Mouse (Mus musculus): Measurements from ENCODE around the gene Olfr433.
"Not testable (repeated sequence)": the region's sequence is repeated elsewhere in the genome, so short reads cannot be mapped to it uniquely, and the experiment has no call there.

The Olfr433 gene

DNA sequence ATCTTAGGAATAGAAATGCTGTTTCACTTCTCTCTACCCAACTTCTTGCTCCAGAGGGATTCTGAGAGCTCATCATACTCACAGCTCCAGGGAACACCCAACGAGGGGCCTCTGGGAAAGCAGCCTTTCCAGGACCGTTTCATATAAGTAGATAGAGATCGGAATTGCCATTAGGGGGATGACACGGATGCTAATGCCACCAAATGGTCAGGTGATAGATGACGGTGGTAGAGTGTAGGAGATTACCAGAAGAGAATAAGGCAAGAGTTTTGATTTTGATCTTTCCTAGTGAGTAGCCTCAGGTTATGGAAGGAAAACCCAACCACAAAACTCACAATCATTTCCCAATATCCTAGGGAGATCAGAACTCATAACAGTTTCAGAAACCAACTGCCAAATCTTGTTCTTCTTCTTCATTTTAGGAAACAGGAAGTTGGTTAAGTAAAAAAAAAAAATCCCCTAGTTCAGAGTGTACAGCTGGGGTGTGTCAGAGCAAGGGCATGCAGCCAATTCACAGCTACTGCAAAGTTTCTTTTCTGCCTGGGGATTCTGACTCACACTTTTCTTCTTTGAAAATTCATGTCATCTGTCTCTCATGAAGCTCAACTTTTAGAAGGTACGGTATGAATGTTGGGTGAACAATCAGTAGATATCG is at the start of gene Olfr433:
TSS of gene Olfr433 (plus strand) at position 183 of the 655 bp plus-strand sequence.
- no peak for DNase-seq (ENCODE audit: low spot score)

DNA sequence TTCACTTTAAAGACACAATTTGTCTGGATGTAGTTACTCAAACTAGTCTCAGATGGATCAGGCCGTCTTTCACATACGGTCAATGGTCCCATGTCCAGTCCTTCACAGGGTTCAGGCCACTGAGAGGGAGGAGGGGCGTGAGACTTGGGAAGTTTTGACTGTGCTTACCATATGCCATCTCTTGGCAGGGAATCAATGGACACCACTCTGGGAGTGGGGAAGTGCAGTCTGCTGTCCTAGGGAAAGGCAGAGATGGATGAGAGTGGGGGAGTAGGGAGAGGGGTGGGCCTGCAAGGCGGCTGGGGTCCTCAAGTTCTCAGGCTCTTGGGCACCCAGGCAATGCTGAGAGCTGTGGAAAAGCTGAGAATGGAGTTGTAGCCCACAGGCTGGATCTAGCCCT is 45.5 kb upstream of the Olfr433 start:
- DNase-seq (ENCODE audit: low spot score), result no peak

DNA sequence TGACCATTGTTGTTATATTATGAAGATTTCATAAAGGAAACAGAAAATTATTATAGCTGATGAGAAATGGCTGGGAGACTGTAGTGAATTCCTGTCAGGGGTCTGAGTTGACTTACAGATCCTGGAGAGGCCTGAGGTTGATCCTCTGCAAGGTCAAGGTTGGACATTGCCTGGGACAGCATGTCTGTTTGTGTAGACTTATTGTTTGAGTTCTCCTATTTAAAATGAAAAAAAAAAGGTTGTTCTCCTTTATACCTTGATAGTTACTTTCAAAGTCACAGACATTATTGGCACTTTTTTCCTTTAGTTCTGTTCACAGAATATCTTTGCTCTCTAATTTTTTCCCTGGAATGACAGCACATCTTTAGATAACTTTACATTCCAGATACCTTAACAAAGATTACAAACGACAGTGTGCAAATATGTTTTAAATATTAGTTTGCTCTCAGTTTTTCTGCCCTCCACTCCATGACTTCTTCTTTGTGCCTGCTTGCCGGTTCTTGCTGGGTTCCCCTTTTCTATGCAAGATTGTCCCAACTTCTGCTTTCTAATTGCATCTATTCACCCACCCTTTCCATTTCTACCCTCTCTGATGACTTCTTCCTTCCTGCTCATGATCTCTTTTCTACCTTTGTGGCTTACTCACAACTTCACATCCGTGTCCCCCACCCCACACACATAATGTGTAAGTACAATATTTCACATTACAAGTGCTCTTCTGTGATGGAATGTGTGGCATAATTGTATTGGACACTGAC is 36.0 kb upstream of the Olfr433 start:
- not testable (repeated sequence) for DNase-seq (ENCODE audit: low spot score)

DNA sequence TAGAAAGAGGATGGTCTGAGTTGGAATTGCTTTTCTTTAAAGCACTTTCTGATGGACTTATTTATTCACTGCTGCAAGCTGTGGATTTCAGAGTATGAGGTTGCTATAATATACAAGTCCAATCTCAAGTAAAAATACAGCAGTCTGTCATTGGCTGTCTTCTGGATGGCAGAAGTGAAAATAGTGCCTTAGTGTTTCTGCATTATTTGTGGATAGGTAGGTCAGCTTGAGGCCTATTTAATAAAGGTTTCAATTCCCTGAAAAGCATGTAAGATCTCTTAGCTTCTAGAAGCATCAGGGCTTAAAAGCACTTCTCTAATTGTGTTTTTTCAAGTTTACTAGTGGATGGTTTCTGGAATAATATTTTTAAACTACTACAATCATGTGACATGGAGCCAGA is 33.5 kb upstream of the Olfr433 start:
- DNase-seq (ENCODE audit: low spot score), result not testable (repeated sequence)

DNA sequence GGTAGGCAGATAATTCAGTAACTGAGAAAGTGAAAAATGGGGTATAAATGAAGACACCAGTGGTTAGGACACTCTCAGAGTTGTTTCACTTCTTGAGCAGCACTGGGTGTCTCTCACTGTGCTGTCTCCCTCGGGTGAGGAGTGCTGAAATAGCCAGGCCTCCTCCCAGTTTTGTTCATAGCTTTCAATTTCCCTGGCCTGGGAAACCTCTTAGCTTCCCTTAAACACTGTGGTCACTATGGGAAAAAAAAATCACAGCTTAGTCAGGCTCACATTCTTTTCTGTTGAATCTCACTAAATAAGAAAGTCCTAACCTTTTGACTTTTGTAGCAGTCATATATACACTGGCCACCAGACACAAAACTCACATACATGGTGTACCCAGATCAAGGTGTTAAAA is 8.8 kb upstream of the Olfr433 start, which contains the start of gene Ifi205:
TSS of gene Ifi205 (minus strand) at position 113 of the 400 bp plus-strand sequence.
- DNase-seq (ENCODE audit: low spot score), result no peak

DNA sequence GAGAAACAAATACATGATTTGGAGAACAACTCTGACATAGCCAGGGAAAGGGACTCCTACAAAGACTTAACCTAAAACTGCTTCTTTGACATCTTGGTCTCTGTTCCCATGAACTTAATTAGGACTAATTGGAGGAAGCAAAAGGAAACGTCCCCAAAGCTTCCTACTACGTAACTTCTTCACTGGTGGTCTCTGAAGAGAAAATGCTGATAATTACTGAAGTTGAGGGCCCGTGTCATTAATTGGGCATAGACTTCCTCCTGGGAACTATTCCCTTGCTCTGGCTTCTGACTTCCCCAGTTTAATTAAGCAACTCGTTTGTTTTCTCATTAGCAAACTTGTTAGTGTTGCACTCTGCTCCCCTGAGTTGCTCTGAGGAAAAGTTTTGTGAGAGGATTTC is 4.7 kb upstream of the Olfr433 start:
- no peak for DNase-seq (ENCODE audit: low spot score)

DNA sequence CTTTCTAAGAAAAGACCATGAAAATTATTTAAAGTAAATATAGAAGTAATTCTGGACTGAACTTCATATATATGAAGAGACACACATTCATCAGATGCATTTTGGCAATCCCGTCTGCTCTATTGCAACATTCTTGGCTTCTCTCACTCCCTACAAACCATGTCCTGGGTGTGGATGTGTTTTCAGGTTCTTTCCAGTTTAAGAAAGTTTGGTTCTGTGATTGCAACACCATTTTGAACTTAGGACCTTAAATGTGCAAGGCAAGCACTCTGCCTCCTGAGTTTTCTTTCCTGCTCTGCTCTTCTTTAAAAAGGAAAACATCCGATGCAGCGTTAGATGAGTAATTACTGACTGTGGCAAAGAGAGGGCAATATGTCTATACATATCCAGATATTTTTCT is 2.0 kb upstream of the Olfr433 start:
- DNase-seq (ENCODE audit: low spot score), result no peak

DNA sequence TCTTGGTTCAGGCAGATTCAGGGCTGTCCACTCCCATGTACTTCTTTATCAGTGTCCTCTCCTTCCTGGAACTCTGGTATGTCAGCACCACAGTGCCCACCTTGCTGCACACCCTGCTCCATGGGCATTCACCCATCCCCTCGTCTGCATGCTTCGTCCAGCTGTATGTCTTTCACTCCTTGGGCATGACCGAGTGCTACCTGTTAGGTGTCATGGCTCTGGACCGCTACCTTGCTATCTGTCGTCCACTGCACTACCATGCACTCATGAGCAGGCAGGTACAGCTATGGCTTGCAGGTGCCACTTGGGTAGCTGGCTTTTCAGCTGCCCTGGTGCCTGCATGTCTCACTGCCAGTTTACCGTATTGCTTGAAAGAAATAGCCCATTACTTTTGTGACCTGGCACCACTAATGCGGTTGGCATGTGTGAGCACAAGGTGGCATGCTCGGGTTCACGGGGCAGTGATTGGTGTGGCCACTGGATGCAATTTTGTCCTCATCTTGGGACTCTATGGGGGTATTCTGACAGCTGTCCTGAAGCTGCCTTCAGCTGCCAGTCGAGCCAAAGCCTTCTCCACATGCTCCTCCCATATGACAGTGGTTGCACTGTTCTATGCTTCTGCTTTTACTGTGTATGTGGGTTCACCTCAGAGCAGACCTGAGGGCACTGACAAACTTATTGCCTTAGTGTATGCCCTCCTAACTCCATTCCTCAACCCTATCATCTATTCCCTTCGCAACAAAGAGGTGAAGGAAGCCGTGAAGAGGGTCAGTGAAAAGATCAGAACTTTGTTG is 1.8 kb downstream of the Olfr433 start:
- not testable (repeated sequence) for DNase-seq (ENCODE audit: low spot score)

DNA sequence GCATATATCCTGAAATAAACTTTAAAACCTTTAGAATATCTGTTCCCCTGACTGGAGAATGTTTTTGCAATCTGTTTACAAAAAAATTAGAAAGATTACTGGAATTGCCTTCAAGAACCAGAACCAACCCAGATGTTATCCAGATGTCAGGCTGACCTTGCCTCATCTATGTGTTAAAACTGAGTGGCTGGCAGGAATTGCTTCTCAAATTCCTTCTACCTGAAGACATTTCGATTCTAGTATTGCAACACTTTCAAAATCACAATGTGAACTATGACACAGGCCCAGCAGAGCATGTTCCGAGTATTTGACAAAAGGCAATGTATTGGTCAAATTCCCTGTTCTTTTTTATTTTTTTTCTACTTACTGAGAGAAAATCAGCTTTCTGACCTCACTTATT is 3.9 kb downstream of the Olfr433 start:
- DNase-seq (ENCODE audit: low spot score), result no peak

DNA sequence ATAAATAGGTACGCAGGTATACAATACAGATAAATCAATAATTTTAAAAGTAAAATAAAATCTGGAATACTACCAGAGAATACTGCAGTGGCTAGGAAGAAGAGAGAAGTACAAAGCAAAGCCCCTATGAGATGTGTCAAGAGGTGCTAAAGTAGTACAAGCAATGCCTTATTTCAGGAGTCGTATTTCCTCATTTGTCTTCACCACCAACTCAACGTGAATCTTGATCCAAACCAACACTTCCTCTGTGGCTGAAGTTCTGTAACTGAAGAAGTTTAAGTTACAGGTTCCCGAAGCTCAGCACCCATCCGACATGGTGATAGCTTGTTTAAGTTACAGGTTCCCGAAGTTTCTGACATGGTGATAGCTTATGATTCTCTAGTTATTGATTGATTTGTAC is 7.7 kb downstream of the Olfr433 start:
- DNase-seq (ENCODE audit: low spot score), result not testable (repeated sequence)

DNA sequence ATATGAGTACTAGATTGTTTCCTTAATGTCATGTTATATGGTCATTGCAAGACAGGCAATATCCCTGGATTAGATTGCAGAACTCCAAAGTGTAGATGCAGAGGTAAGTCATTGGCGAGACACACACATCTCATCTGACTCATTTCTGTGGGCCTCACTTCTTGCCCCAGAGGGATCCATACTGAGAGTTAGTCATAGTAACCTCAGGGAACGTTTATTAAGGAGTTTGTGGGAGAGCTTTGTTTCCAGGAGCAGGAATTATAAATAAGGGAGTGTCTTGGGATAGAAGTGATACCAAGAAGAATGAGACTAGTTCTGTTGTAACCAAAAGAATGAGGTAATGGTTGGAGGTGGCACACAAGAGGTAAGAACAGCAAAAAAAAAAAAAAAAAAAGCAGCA is 8.4 kb downstream of the Olfr433 start, which contains the start of gene Olfr432:
TSS of gene Olfr432 (plus strand) at position 313 of the 400 bp plus-strand sequence.
- DNase-seq (ENCODE audit: low spot score), result no peak

DNA sequence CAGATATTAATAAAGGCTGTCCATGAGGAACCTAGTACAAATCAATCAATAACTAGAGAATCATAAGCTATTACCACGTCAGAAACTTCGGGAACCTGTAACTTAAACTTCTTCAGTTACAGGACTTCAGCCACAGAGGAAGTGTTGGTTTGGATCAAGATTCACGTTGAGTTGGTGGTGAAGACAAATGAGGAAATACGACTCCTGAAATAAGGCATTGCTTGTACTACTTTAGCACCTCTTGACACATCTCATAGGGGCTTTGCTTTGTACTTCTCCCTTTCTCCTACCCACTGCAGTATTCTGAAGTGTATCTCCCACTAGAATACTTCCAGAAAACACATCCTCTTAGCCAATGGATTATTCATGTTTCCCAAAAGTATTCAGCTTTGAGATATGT is 8.9 kb downstream of the Olfr433 start:
- DNase-seq (ENCODE audit: low spot score), result not testable (repeated sequence)

DNA sequence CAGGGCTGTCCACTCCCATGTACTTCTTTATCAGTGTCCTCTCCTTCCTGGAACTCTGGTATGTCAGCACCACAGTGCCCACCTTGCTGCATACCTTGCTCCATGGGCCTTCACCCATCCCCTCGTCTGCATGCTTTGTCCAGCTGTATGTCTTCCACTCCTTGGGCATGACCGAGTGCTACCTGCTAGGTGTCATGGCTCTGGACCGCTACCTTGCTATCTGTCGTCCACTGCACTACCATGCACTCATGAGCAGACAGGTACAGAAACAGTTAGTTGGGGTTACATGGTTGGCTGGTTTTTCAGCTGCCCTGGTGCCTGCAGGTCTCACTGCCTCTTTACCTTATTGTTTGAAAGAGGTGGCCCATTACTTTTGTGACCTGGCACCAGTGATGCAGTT is 10.0 kb downstream of the Olfr433 start:
- no peak for DNase-seq (ENCODE audit: low spot score)

DNA sequence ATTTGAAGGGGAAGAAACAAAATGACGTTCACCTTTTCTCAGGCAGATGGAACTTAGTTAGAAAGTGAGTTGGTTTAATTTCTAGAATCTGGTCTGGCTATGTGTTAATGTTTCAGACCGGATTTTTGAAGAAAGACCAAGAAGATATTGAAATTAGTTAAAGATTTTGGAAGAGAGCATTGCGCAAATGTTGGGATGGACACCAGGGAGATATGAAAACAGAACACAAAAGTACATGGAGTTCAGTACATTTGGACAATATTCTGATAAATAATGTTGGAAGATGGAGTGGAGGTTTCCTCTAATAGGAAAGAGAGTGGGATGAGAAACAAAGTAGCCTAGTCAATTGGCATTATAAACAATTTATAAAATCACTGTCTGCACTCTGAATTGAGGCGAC is 11.0 kb downstream of the Olfr433 start:
- no peak for DNase-seq (ENCODE audit: low spot score)

DNA sequence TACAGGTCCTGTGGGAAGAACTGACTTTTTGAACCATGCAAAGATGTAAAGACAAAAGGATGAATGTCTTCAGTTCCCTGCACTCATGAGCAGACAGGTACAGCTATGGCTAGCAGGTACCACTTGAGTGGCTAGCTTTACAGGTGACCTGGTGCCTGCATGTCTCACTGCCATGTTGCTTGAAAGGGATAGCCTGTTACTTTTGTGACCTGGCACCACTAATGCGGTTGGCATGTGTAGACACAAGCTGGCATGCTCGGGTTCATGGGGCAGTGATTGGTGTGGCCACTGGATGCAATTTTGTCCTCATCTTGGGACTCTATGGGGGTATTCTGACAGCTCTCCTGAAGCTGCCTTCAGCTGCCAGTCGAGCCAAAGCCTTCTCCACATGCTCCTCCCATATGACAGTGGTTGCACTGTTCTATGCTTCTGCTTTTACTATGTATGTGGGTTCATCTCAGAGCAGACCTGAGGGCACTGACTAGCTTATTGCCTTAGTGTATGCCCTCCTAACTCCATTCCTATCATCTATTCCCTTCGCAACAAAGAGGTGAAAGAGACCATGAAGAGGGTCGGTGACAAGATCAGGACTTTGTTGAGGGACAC is 11.5 kb downstream of the Olfr433 start:
- no peak for DNase-seq (ENCODE audit: low spot score)

DNA sequence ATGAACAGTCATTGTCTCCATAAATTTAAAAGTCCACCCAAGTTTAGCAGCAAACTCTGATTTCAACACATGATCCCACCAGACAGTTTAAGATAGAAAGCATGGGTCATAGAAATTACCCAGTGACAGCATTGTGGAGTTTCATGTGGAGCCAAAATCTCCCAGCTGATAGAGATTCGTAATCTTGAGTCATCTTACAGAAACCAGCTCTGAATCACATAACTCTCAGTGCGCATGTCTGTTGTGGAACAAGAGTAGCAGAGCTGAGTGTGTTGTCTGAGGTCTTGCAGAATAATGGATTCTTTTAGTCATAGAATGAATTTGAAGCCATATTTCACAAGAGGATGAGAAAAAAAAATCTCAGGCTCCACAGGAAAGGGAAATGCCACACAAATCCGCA is 12.5 kb downstream of the Olfr433 start:
- no peak for DNase-seq (ENCODE audit: low spot score)

DNA sequence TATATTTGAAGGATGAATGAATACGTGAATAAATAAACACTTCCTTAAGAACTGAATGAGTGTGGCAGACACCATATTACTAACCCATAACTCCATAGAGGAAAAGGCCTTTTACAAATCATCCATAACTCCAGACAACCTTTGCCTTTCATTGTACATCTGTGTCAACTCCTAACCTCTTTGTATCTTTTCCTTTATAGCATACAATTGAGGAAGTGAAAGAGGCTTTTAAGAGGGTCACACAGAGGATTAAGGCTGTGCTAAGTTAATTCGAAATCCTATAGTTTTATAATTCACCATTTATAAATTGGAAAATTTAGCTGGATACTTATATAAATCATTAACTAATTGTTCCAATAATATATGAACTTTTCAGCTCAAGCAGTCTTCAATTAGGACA is 14.7 kb downstream of the Olfr433 start:
- DNase-seq (ENCODE audit: low spot score), result no peak

DNA sequence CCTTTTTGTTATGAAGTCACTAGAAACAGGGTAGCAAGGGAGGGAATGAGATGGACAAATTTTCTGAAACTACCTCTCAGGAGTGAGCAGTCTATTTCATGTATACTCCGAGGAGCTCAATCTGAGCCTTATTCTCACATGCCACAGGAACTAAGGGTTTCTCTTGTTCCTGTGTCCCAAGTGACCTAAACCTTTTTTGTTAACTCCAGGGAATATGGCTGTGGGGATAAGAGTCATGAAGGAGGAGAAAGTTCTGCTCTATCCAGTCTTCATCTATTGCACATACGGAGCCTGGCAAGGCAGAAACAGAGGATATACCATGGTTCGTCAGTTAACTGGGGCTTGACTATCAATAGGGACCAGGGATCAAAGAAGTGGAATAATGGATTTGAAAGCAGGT is 25.8 kb downstream of the Olfr433 start, which contains the start of gene Olfr430:
TSS of gene Olfr430 (plus strand) at position 301 of the 400 bp plus-strand sequence.
- DNase-seq (ENCODE audit: low spot score), result no peak

DNA sequence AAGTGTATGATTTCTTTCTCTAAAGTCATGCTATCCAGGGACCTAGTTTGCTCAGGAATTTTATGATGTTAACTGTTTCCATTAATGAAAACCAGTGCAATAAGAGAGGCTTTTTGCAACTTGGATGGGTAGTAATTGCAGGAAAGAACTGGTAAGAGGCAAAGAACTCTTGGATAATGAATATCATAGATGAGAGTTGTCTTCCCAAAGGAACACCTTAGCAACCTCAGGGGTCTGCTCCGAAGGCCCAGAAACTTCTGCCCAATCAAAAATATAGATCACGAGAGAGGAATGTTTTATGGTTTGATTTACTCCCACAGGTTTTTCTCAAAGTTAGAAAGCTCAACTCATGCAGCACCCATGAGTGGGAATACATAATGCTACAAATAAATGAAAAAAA is 43.5 kb downstream of the Olfr433 start, which contains the start of gene Olfr429:
TSS of gene Olfr429 (plus strand) at position 301 of the 400 bp plus-strand sequence.
- DNase-seq (ENCODE audit: low spot score), result no peak
